Mouse (Mus musculus) liver, embryonic 14.5 days (tissue): ENCODE data around the gene Nmur1.

Experiments
- CTCF ChIP-seq: IDR thresholded peaks from 2 replicates; pipeline ENCODE4 v1.5.1; 2016; ENCODE audit warnings: antibody characterized with exemption, low read depth, control low read depth
- EP300 ChIP-seq: IDR thresholded peaks from 2 replicates; pipeline ENCODE4 v1.6.1; 2016; ENCODE audit warnings: antibody characterized with exemption, low read depth

DNA sequence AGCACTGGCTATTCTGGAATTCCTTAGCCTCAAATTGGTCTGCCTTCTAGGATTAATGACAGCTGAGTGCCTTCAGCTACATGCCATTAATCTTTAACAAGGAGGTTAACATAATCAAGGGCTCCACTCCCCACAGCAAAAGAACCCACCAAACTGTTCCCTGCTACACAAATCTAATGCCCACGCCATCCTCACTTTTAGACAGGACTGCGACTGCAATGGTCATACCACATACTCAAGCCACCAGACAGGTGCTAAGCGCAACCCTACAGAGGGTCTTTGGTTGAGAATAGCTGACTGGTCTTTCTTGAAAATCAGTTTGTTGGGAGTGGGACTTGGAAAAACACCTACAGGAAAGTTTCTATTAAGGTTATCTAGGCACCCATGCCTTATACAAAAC lies 76.8 kb downstream of the Nmur1 start:
- TF ChIP-seq EP300 (no peak), CTCF (no peak)
